Mouse (Mus musculus): ENCODE measurements around the gene Sit1. TPM values are rescaled to one million over a fixed set of nuclear protein-coding genes. Genes with fewer than 3 reads are reported as not detected.

Gene Sit1
- polyA plus RNA-seq, 1 experiment, result not detected

DNA sequence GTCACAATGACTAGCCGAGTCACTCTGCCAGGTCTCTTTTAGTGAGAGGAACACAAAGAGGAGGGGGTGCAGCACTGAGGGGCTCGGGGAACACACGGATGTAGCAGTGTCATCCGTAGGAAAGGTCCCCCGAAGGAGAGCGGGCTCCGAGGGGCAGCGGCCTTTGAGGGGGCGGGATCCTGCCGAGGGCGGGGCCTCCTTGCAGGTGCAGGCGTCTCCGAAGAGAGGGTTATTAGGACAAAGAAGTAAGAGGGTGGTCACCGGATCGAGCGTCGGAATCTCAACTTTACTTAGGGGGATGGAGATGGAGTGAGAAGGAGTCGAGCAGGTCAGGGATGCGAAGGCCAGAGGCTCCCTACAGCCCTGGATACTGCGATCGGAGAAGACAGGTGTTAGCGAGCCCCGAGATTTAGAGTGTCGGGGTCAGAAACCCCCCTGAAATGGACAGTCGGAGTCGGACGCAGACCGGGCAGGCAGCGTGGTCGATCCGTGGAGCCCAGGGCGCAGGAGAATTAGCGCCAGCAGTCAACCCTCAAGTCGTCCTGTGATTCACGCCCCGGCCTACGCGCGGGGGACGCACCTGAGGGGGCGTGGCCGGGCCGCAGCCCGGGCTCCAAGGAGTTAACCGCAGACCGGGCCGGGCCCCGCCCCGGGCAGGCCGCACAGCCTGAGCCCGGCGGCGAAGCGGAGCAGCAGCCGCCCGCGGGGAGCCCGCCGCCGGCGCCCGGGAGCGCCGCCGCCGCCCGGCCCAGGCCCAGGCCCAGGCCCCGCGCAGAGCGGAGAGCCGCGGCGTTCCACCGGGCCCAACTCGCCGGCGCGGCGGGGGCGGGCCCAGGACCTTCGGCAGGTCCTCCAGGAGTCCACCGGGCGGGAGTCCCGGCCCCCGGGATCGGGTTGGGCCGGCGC, 40.8 kb downstream of the Sit1 start:
- Histone ChIP-seq H3K9ac (ENCODE audit: low read depth, poor library complexity, severe bottlenecking) (peak overlapping the region; percentile 94), H3K9me3 (replicated peaks; ENCODE audit: control insufficient read depth, insufficient read depth, low read length, poor library complexity, severe bottlenecking) (no peaks in the 10 kb centered on the region), H3K4me1 (ENCODE audit: control insufficient read depth, insufficient read depth, low read length) (peaks cover 2% of the 10 kb centered on the region), H3K27ac (ENCODE audit: insufficient read depth, low read length) (peak overlapping the region; percentile 2; the same call in 1 of the 2 replicates), H3K36me3 (ENCODE audit: control insufficient read depth, insufficient read depth, low read length, poor library complexity, severe bottlenecking) (0 out of 2 replicates have a peak, but pooled peaks cover 3% of the 10 kb centered on the region), H3K4me3 (ENCODE audit: low read depth, low read length) (peak overlapping the region; percentile 72), H3K27me3 (ENCODE audit: control insufficient read depth, insufficient read depth, low read length, poor library complexity, severe bottlenecking) (no peaks in the 10 kb centered on the region)
- TF ChIP-seq CTCF (IDR thresholded peaks at IDR 0.05; ENCODE audit: low read depth, low read length) (no peak), POLR2A (IDR thresholded peaks at IDR 0.05; ENCODE audit: insufficient read depth, low read length) (no peak), EP300 (IDR thresholded peaks at IDR 0.05; ENCODE audit: insufficient read depth, low read depth, low read length) (no peak)

DNA sequence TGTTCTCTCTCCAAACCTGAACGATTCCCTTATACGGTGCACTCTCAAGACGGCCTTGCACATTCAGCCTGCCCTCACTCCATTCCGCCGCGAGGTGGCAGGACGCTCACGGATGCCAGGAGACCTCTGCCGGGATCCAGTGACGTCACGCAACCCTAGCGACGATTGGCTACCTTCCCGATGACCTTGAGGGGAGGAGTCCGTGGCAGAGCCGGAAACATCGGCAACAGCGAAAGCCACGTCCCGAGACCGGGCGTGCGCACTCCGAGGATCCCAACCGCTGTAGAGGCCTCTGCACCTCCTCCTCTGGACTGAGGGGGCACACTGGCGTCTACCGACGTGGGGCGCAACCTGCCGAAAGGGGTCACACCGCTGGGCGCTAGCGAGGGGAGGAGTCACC, 41.5 kb downstream of the Sit1 start:
- Histone ChIP-seq H3K27me3 (ENCODE audit: control insufficient read depth, insufficient read depth, low read length, poor library complexity, severe bottlenecking) (no peaks in the 10 kb centered on the region), H3K9me3 (replicated peaks; ENCODE audit: control insufficient read depth, insufficient read depth, low read length, poor library complexity, severe bottlenecking) (no peaks in the 10 kb centered on the region)

DNA sequence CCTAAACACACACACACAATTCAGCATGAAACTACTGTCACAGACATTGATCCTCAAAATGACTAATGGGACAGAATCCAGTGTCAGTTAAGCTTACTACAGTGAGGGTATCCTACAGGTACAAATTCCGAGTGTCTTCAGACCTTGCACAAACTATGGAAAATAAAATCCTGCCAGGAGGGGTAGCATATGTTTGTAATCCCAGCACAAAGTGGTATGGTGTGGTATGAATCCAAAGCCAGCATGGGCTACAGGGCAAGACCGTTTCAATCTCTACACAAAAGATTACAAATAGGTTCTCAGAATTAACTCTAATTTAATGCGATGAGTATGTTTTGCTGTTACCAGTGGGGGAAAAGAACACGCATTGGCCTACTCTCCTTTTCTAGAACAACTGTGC, 41.9 kb downstream of the Sit1 start, which contains the start of gene Tesk1:
Gene Tesk1, plus strand, starts transcription at position 301 of the 400 bp plus-strand sequence.
- TF ChIP-seq POLR2A (IDR thresholded peaks at IDR 0.05; ENCODE audit: insufficient read depth, low read length), result no peak
- no peak for TF ChIP-seq EP300 (IDR thresholded peaks at IDR 0.05; ENCODE audit: insufficient read depth, low read depth, low read length)
- TF ChIP-seq CTCF (IDR thresholded peaks at IDR 0.05; ENCODE audit: low read depth, low read length), result no peak
- Histone ChIP-seq H3K4me1 (ENCODE audit: control insufficient read depth, insufficient read depth, low read length) (peaks cover 2% of the 10 kb centered on the region), H3K36me3 (ENCODE audit: control insufficient read depth, insufficient read depth, low read length, poor library complexity, severe bottlenecking) (0 out of 2 replicates have a peak, but pooled peaks cover 1% of the 10 kb centered on the region), H3K27ac (ENCODE audit: insufficient read depth, low read length) (peak within 1 kb of the TSS; percentile 2; the same call in 1 of the 2 replicates), H3K9me3 (replicated peaks; ENCODE audit: control insufficient read depth, insufficient read depth, low read length, poor library complexity, severe bottlenecking) (no peaks in the 10 kb centered on the region), H3K9ac (ENCODE audit: low read depth, poor library complexity, severe bottlenecking) (peak within 1 kb of the TSS; percentile 94), H3K4me3 (ENCODE audit: low read depth, low read length) (peak within 1 kb of the TSS; percentile 72), H3K27me3 (ENCODE audit: control insufficient read depth, insufficient read depth, low read length, poor library complexity, severe bottlenecking) (no peaks in the 10 kb centered on the region)

More for the DNA sequence above, 41.5 kb downstream of the Sit1 start:
- H3K36me3 ChIP-seq (ENCODE audit: control insufficient read depth, insufficient read depth, low read length, poor library complexity, severe bottlenecking), result 0 out of 2 replicates have a peak, but pooled peaks cover 3% of the 10 kb centered on the region
- H3K4me1 ChIP-seq (ENCODE audit: control insufficient read depth, insufficient read depth, low read length), result peaks cover 2% of the 10 kb centered on the region
- TF ChIP-seq POLR2A (IDR thresholded peaks at IDR 0.05; ENCODE audit: insufficient read depth, low read length) (peak; percentile 77), EP300 (IDR thresholded peaks at IDR 0.05; ENCODE audit: insufficient read depth, low read depth, low read length) (peak; percentile 46; the same call in 1 of the 2 replicates), CTCF (IDR thresholded peaks at IDR 0.05; ENCODE audit: low read depth, low read length) (peak; percentile 93)
- H3K27ac ChIP-seq (ENCODE audit: insufficient read depth, low read length), result peak overlapping the region; percentile 2; the same call in 1 of the 2 replicates
- peak overlapping the region; percentile 94 for H3K9ac ChIP-seq (ENCODE audit: low read depth, poor library complexity, severe bottlenecking)
- peak overlapping the region; percentile 72 for H3K4me3 ChIP-seq (ENCODE audit: low read depth, low read length)

DNA sequence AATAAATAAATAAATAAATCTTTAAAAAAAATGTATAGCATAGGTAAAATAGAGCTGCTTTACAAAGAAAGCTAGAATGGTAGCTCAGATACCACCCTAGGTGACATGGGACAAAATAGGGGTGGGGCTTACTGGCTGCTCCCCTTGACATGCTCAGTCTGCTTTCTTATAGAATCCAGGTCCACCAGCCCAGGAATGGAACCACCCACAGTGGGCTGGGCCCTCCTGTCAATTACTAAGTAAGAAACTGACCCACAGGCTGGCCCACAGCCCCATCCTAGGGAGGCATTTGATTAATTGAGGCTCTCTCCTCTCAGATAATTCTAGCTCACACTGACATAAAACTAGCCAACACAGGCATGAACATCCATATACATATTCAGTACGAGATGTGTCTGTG, 50.7 kb downstream of the Sit1 start:
- Histone ChIP-seq H3K4me1 (ENCODE audit: control insufficient read depth, insufficient read depth, low read length) (no peaks in the 10 kb centered on the region), H3K4me3 (ENCODE audit: low read depth, low read length) (no peak overlapping the region), H3K27me3 (ENCODE audit: control insufficient read depth, insufficient read depth, low read length, poor library complexity, severe bottlenecking) (no peaks in the 10 kb centered on the region), H3K27ac (ENCODE audit: insufficient read depth, low read length) (no peak overlapping the region), H3K9me3 (replicated peaks; ENCODE audit: control insufficient read depth, insufficient read depth, low read length, poor library complexity, severe bottlenecking) (no peaks in the 10 kb centered on the region), H3K36me3 (ENCODE audit: control insufficient read depth, insufficient read depth, low read length, poor library complexity, severe bottlenecking) (no peaks in the 10 kb centered on the region), H3K9ac (ENCODE audit: low read depth, poor library complexity, severe bottlenecking) (no peak overlapping the region)
- TF ChIP-seq EP300 (IDR thresholded peaks at IDR 0.05; ENCODE audit: insufficient read depth, low read depth, low read length) (no peak), POLR2A (IDR thresholded peaks at IDR 0.05; ENCODE audit: insufficient read depth, low read length) (no peak), CTCF (IDR thresholded peaks at IDR 0.05; ENCODE audit: low read depth, low read length) (no peak)

Other genes with a start within 250 kb of the Sit1 start
- 0.21 and 1.4 TPM in 2 replicates for gene Atp8b5, start 216.6 kb downstream of the Sit1 start, polyA plus RNA-seq (2011; ENCODE audit: insufficient read depth, insufficient read length, low read depth, missing spikeins)
- gene Rusc2, start 101.8 kb downstream of the Sit1 start, polyA plus RNA-seq (2011; ENCODE audit: insufficient read depth, insufficient read length, low read depth, missing spikeins), result 24.9 and 27.0 TPM in 2 replicates
- 2.1 and 2.4 TPM in 2 replicates for gene Fam166b, start 54.6 kb downstream of the Sit1 start, polyA plus RNA-seq (2011; ENCODE audit: insufficient read depth, insufficient read length, low read depth, missing spikeins)
- gene Tesk1, start 41.8 kb downstream of the Sit1 start, polyA plus RNA-seq (2011; ENCODE audit: insufficient read depth, insufficient read length, low read depth, missing spikeins), result 12.6 and 14.9 TPM in 2 replicates
- gene Cd72, start 29.1 kb downstream of the Sit1 start, polyA plus RNA-seq (2011; ENCODE audit: insufficient read depth, insufficient read length, low read depth, missing spikeins), result not detected in 2 replicates
- gene Ccdc107, start 9.2 kb upstream of the Sit1 start, polyA plus RNA-seq (2011; ENCODE audit: insufficient read depth, insufficient read length, low read depth, missing spikeins), result 16.5 and 17.8 TPM in 2 replicates
- 33.1 and 40.8 TPM in 2 replicates for gene Arhgef39, start 16.0 kb upstream of the Sit1 start, polyA plus RNA-seq (2011; ENCODE audit: insufficient read depth, insufficient read length, low read depth, missing spikeins)
- gene Car9, start 23.2 kb upstream of the Sit1 start, polyA plus RNA-seq (2011; ENCODE audit: insufficient read depth, insufficient read length, low read depth, missing spikeins), result 0.61 and 0.75 TPM in 2 replicates
- 81.8 and 86.0 TPM in 2 replicates for gene Tpm2, start 40.0 kb upstream of the Sit1 start, polyA plus RNA-seq (2011; ENCODE audit: insufficient read depth, insufficient read length, low read depth, missing spikeins)
- 24.0 and 24.4 TPM in 2 replicates for gene Creb3, start 78.6 kb upstream of the Sit1 start, polyA plus RNA-seq (2011; ENCODE audit: insufficient read depth, insufficient read length, low read depth, missing spikeins)
- gene Tln1, start 79.0 kb upstream of the Sit1 start, polyA plus RNA-seq (2011; ENCODE audit: insufficient read depth, insufficient read length, low read depth, missing spikeins), result 92.5 and 97.2 TPM in 2 replicates
- gene Rgp1, start 95.0 kb upstream of the Sit1 start, polyA plus RNA-seq (2011; ENCODE audit: insufficient read depth, insufficient read length, low read depth, missing spikeins), result 27.9 and 30.9 TPM in 2 replicates
- 6.6 and 8.9 TPM in 2 replicates for gene Gba2, start 95.1 kb upstream of the Sit1 start, polyA plus RNA-seq (2011; ENCODE audit: insufficient read depth, insufficient read length, low read depth, missing spikeins)
- not detected in 2 replicates for gene Msmp, start 100.8 kb upstream of the Sit1 start, polyA plus RNA-seq (2011; ENCODE audit: insufficient read depth, insufficient read length, low read depth, missing spikeins)
- 3.1 and 5.1 TPM in 2 replicates for gene Npr2, start 148.2 kb upstream of the Sit1 start, polyA plus RNA-seq (2011; ENCODE audit: insufficient read depth, insufficient read length, low read depth, missing spikeins)
- gene Spag8, start 169.9 kb upstream of the Sit1 start, polyA plus RNA-seq (2011; ENCODE audit: insufficient read depth, insufficient read length, low read depth, missing spikeins), result 0.50 and 0.97 TPM in 2 replicates
- gene Hint2, start 172.7 kb upstream of the Sit1 start, polyA plus RNA-seq (2011; ENCODE audit: insufficient read depth, insufficient read length, low read depth, missing spikeins), result 30.1 and 33.4 TPM in 2 replicates
- 4.5 and 5.0 TPM in 2 replicates for gene Tmem8b, start 185.2 kb upstream of the Sit1 start, polyA plus RNA-seq (2011; ENCODE audit: insufficient read depth, insufficient read length, low read depth, missing spikeins)
- 0.19 and 0.55 TPM in 2 replicates for gene Fam221b, start 185.4 kb upstream of the Sit1 start, polyA plus RNA-seq (2011; ENCODE audit: insufficient read depth, insufficient read length, low read depth, missing spikeins)
- gene Olfr70, start 217.1 kb upstream of the Sit1 start, polyA plus RNA-seq (2011; ENCODE audit: insufficient read depth, insufficient read length, low read depth, missing spikeins), result not detected in 2 replicates
- gene Olfr71, start 226.5 kb upstream of the Sit1 start, polyA plus RNA-seq (2011; ENCODE audit: insufficient read depth, insufficient read length, low read depth, missing spikeins), result not detected in 2 replicates
- gene Hrct1, start 243.5 kb upstream of the Sit1 start, polyA plus RNA-seq (2011; ENCODE audit: insufficient read depth, insufficient read length, low read depth, missing spikeins), result not detected in 2 replicates
- gene Spaar, start 246.3 kb upstream of the Sit1 start, polyA plus RNA-seq (2011; ENCODE audit: insufficient read depth, insufficient read length, low read depth, missing spikeins), result 0.51 TPM in 1 of 2 replicates, not detected in the other